ENCODE assay signal across 8 mouse cellular contexts in the genomic region with DNA sequence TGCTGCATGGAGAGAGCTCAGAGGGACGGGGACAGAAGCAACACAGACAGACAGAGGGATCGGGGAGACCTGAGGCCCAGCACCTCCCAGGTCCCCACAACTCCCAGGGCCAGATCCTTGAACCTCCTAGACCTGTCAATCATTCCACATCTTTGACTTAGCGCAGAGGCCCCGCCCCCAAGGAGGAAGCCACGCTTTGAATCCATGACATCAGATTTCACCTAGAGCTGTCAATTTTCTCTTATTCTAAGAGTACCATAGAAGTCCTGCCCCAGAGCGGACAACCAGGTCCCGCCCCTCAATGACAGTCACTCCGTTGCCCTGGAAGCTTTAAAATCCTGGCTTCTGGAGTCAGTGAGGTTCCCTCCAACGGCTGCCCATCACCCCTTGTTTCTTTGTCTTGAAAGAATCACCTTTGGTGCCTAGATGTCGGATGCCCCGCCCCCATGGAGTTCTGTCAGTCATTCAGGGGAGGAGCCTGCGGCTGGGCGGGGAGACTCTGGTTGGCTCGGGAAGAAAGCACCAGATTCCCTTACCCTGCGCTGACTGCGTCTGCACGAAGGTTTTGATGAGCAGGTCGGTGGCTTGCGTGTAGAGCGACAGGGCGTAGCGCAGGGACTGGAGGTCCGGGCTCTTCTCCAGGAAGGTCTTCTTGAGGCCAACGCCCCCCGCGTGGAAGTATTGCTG. TPM values are rescaled to one million over a fixed set of nuclear protein-coding genes. Genes with fewer than 3 reads are reported as not detected.
DNase-seq lines count a peak whose midpoint lies in the region; ATAC-seq and TF ChIP-seq lines count a peak whose summit lies in the region.

No protein-coding gene starts in this region.

- H3K9ac ChIP-seq in lung, embryonic 15.5 days, result no peak overlapping the region

- peak overlapping the region; percentile 13; the same call in 1 of the 2 replicates for H3K4me3 ChIP-seq in gastrocnemius, adult 2 months
- peak overlapping the region; percentile 14; the same call in 1 of the 2 replicates for H3K4me3 ChIP-seq in lung, embryonic 15.5 days

- peak overlapping the region; percentile 43 for H3K4me2 ChIP-seq in lung, embryonic 15.5 days

- H3K4me1 ChIP-seq in lung, embryonic 15.5 days, result peaks cover 17% of the 10 kb centered on the region

- no peak overlapping the region for H3K27ac ChIP-seq in gastrocnemius, adult 2 months
- no peak overlapping the region for H3K27ac ChIP-seq in lung, embryonic 15.5 days

- ATAC-seq in granulocyte monocyte progenitor cell, adult 5-6 weeks (replicated peaks; ENCODE audit: poor library complexity, severe bottlenecking), result peak; percentile 43
- no peak for ATAC-seq in lung, embryonic 15.5 days (ENCODE audit: borderline replicate concordance, extremely low read depth, low FRiP score, low TSS enrichment)

- no peak for TF ChIP-seq CTCF in gastrocnemius, adult 2 months (IDR thresholded peaks at IDR 0.05)

- H3K36me3 ChIP-seq in lung, embryonic 15.5 days, result no peaks in the 10 kb centered on the region

- WGBS in lung, embryonic 15.5 days, result 4% methylated on average over 26 of the region's 26 CpGs

- DNase-seq in gastrocnemius, adult 2 months, result peak; percentile 68
- DNase-seq in gastrocnemius, postnatal 10 days, result no peak
- DNase-seq in adrenal gland, postnatal 36 days, result peak; percentile 82 to 86
- DNase-seq in kidney, adult 18-20 months, result peak; percentile 71
- peak; percentile 73 for DNase-seq in retina, embryonic 14.5 days (ENCODE audit: low spot score)
- DNase-seq in adipocyte (ENCODE audit: low spot score), result no peak

- peaks cover 44% of the 10 kb centered on the region for H3K27me3 ChIP-seq in lung, embryonic 15.5 days

- H3K9me3 ChIP-seq in lung, embryonic 15.5 days, result no peaks in the 10 kb centered on the region

- intact Hi-C loops in gastrocnemius, adult 2 months (cut with DNase I), result loop anchor here (1.0 to 10.0 kb wide), 2 partner anchors 71 to 189 kb away; no protein-coding TSS in a partner anchor

RNA-seq across cellular contexts. Expression of a gene that starts 23.3 kb away (rescaled TPM):
- total RNA-seq in gastrocnemius, adult 2 months (2021), result 10 to 100 TPM; 39.6 to 44.3 TPM
- total RNA-seq in gastrocnemius, postnatal 10 days (2021), result 10 to 100 TPM; 43.3 to 56.1 TPM
- total RNA-seq in adrenal gland, postnatal 36 days (2021), result 10 to 100 TPM; 57.4 to 61.8 TPM
- 93.8 and 107 TPM in 2 replicates for total RNA-seq in granulocyte monocyte progenitor cell, adult 5-6 weeks (2014; fragmentation: Nextera tagmentation)
- total RNA-seq in granulocyte monocyte progenitor cell, adult 5-6 weeks (2017), result 77.1 and 84.4 TPM in 2 replicates
- 77.9 and 79.3 TPM in 2 replicates for polyA plus RNA-seq in lung, embryonic 15.5 days (2015; fragmentation: Nextera tagmentation; extraction: Ambion mirVana)

RNA-seq across cellular contexts. Expression of a gene that starts 36.7 kb away (rescaled TPM):
- total RNA-seq in gastrocnemius, adult 2 months (2021), result 1 to 10 TPM in 1 of 2 experiments, under 1 TPM in 1; 0.79 to 1.4 TPM
- total RNA-seq in gastrocnemius, postnatal 10 days (2021), result 1 to 10 TPM in 1 of 2 experiments, under 1 TPM in 1; 0.40 to 3.3 TPM
- 1 to 10 TPM; 1.8 to 3.7 TPM for total RNA-seq in adrenal gland, postnatal 36 days (2021)
- 11.6 and 11.7 TPM in 2 replicates for total RNA-seq in granulocyte monocyte progenitor cell, adult 5-6 weeks (2014; fragmentation: Nextera tagmentation)
- total RNA-seq in granulocyte monocyte progenitor cell, adult 5-6 weeks (2017), result 0.69 and 6.1 TPM in 2 replicates
- polyA plus RNA-seq in lung, embryonic 15.5 days (2015; fragmentation: Nextera tagmentation; extraction: Ambion mirVana), result 3.1 and 3.4 TPM in 2 replicates

RNA-seq across cellular contexts. Expression of a gene that starts 37.4 kb away (rescaled TPM):
- not detected for total RNA-seq in gastrocnemius, adult 2 months (2021)
- under 1 TPM; 0.38 to 0.45 TPM for total RNA-seq in gastrocnemius, postnatal 10 days (2021)
- total RNA-seq in adrenal gland, postnatal 36 days (2021), result 1 to 10 TPM; 4.6 to 7.3 TPM
- 0.60 TPM in 1 of 2 replicates, not detected in the other for total RNA-seq in granulocyte monocyte progenitor cell, adult 5-6 weeks (2014; fragmentation: Nextera tagmentation)
- total RNA-seq in granulocyte monocyte progenitor cell, adult 5-6 weeks (2017), result 0.04 and 1.8 TPM in 2 replicates
- polyA plus RNA-seq in lung, embryonic 15.5 days (2015; fragmentation: Nextera tagmentation; extraction: Ambion mirVana), result 0.66 and 0.81 TPM in 2 replicates

RNA-seq across cellular contexts. Expression of a gene that starts 42.0 kb away (rescaled TPM):
- total RNA-seq in gastrocnemius, adult 2 months (2021), result 1 to 10 TPM; 2.1 to 2.5 TPM
- total RNA-seq in gastrocnemius, postnatal 10 days (2021), result 1 to 10 TPM; 3.9 to 5.8 TPM
- 10 to 100 TPM; 11.3 to 13.0 TPM for total RNA-seq in adrenal gland, postnatal 36 days (2021)
- 10.9 and 17.5 TPM in 2 replicates for total RNA-seq in granulocyte monocyte progenitor cell, adult 5-6 weeks (2014; fragmentation: Nextera tagmentation)
- total RNA-seq in granulocyte monocyte progenitor cell, adult 5-6 weeks (2017), result 7.2 and 8.1 TPM in 2 replicates
- polyA plus RNA-seq in lung, embryonic 15.5 days (2015; fragmentation: Nextera tagmentation; extraction: Ambion mirVana), result 9.9 TPM in 2 replicates

RNA-seq across cellular contexts. Expression of a gene that starts 42.1 kb away (rescaled TPM):
- total RNA-seq in gastrocnemius, adult 2 months (2021), result 10 to 100 TPM; 19.3 to 28.6 TPM
- 10 to 100 TPM; 49.3 to 54.5 TPM for total RNA-seq in gastrocnemius, postnatal 10 days (2021)
- 100 to 1,000 TPM; 137 to 165 TPM for total RNA-seq in adrenal gland, postnatal 36 days (2021)
- 143 and 180 TPM in 2 replicates for total RNA-seq in granulocyte monocyte progenitor cell, adult 5-6 weeks (2014; fragmentation: Nextera tagmentation)
- 155 and 185 TPM in 2 replicates for total RNA-seq in granulocyte monocyte progenitor cell, adult 5-6 weeks (2017)
- polyA plus RNA-seq in lung, embryonic 15.5 days (2015; fragmentation: Nextera tagmentation; extraction: Ambion mirVana), result 228 and 230 TPM in 2 replicates

Comparison
In these comparisons a context has a peak if more than half of its experiments do, and no peak if none do; other contexts are left out.
1. DNase-seq: peak in gastrocnemius, adult 2 months (single experiment), adrenal gland, postnatal 36 days (2 of 2), kidney, adult 18-20 months (single experiment) and retina, embryonic 14.5 days (single experiment); none in gastrocnemius, postnatal 10 days (single experiment) and adipocyte (single experiment).